Mouse (Mus musculus) liver, adult 2 months (tissue): ENCODE measurements around the gene Olfr820.
"Not testable (repeated sequence)": the region's sequence is repeated elsewhere in the genome, so short reads cannot be mapped to it uniquely, and the experiment has no call there.

ENCODE experiments used
- CTCF ChIP-seq: fragments of 200-500 bp; IDR thresholded peaks from 2 replicates; pipeline ENCODE4 v1.5.1; 2011; ENCODE audit warnings: low read depth, low read length, control low read depth
- POLR2A ChIP-seq: fragments of 200-500 bp; IDR thresholded peaks from 2 replicates; pipeline ENCODE4 v1.6.1; 2011; ENCODE audit warnings: low read length, control low read depth; ENCODE audit not compliant: insufficient read depth; ENCODE audit errors: extremely low read depth

DNA sequence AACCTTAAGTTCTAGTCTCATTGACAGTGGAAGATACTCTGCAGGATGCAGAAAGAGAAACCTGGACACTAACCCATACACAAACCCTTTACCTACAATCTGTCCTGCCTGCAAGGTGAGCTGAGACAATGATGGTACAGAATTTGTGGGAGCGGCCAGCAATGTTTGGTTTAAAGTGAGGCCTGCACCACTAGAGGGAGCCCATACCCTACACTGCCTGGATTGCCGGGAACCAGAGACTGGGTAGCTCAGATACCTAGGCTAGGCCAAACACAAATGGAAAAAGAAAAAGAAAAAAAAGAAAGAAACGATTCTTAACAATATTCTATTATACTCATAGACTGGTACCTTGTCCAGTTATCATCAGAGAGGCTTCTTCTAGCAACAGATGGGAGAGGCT lies 39.4 kb upstream of the Olfr820 start:
- not testable (repeated sequence) for TF ChIP-seq POLR2A, CTCF
